Mouse (Mus musculus) erythroblast, embryonic 14.5 days (primary cell): ENCODE measurements around the gene Uaca.

Source experiments
- GATA1 ChIP-seq: IDR thresholded peaks from 2 replicates; pipeline ENCODE4 v1.6.1; 2012; ENCODE audit warnings: low read length, inconsistent platforms, mixed read lengths
- TAL1 ChIP-seq: IDR thresholded peaks from 3 replicates; pipeline ENCODE4 v1.6.1; 2012; ENCODE audit warnings: low read length, inconsistent platforms, mixed read lengths

DNA sequence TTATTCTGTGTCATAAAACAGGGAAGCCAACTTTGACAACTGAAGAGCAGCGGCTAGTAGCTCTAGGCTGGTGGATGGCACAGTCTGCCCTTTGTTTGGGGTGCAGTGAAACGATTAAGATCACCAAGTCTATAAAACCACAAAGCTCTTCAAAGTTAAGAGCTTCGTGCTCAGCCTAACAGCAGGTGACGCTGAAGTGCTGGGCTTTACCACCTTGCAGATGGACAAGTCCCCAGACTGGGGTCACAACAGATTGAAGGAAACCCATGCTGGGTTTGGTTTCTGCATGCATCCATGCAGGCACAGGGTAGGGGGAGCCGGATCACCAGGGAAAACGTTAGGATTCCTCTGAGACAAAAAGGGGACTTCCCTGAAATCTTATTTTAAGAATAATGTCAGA, 47.8 kb upstream of the Uaca start:
- TF ChIP-seq GATA1 (no peak), TAL1 (no peak)
